Mouse (Mus musculus) adrenal gland, postnatal 10 days (tissue): ENCODE measurements around the gene Osr1. TPM values are rescaled to one million over a fixed set of nuclear protein-coding genes. Genes with fewer than 3 reads are reported as not detected.

Source experiments
- DNase-seq: peaks from one replicate; pipeline ENCODE4 v3.0.0; 2021; ENCODE audit warnings: mixed read lengths
- long read RNA-seq, 2 experiments: library from polyadenylated mRNA; stranded (forward); transcript quantifications; one replicate each; pipeline ENCODE4 v2.0.0; 2021
- total RNA-seq, 2 experiments: library from RNA; stranded (reverse); gene quantifications; 2 replicates each; pipeline ENCODE4 v1.2.3; 2021

Osr1 gene
- 10 to 100 TPM in 1 of 2 experiments, 1 to 10 TPM in 1; 5.6 to 10.8 TPM for total RNA-seq
- long read RNA-seq, experiment 1, transcript Osr1-201 (3 exons, 2,012 nt), result major isoform, 5 of 11 reads
- long read RNA-seq, experiment 1, partial matches to known transcripts, result 1 of 11 reads
- long read RNA-seq, experiment 1, other reads (novel, unspliced or antisense), result 5 of 11 reads
- long read RNA-seq, experiment 2, partial matches to known transcripts, result 0 of 3 reads
- long read RNA-seq, experiment 2, other reads (novel, unspliced or antisense), result 0 of 3 reads

DNA sequence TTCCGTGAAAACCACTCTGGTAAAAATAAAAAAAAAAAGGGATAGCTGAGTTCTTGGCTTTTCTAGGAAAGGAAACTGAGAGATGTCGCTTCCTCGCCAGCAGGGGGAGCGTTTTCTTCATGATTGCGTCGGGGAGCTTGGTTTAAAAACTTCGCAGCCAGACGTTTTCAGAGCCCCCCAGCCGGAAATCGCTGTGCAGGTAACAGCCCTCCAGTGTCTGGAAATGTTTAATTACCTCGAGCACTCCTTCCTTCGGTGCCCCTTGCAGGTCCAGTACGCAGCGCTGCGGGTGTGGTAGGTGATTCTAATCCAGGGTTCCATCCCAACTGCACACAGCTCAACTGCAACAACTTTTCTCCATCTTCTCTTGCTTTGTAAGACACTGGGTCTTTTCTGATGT, at the start of gene Osr1:
Gene Osr1 (plus strand): TSS at position 146 of the 400 bp plus-strand sequence.
- peak; percentile 77 for DNase-seq

DNA sequence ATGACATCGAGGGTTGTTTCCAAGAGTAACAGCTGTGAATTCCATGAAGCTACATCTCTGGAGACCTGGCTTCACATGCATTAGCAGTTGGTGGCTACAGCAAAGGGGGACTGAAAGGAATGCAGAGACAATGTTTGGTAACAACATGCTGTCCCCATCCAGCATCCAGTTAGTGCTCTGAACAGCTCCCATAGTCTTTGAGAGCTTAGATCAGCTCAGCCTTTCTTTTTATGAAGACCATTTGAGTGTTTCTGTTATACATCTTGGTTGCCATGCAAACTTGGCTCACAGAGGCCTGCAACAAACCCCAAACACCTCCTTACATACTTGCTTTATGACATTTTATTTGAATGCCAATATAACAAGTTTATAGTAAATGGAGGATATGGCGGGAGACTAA, 19.6 kb upstream of the Osr1 start:
- DNase-seq, result no peak

DNA sequence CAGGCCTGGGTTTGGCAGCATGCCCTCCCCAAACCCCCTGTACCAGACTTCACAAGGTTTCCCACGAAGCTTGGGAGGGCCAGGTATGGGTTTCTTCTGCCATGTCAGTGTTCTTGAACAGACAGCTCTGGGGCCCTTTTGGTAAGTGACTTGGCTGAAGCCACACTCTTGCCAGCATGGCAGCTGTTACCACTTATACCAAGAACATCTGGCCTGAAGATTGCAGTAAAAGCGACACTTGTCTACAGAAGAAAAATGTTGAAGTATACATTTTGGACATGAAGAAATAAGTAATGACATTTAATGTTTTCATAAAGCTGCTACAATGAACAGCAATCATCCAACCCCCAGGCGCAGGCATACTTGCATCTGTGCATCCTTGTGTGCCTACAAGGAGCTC, 5.0 kb upstream of the Osr1 start:
- no peak for DNase-seq

DNA sequence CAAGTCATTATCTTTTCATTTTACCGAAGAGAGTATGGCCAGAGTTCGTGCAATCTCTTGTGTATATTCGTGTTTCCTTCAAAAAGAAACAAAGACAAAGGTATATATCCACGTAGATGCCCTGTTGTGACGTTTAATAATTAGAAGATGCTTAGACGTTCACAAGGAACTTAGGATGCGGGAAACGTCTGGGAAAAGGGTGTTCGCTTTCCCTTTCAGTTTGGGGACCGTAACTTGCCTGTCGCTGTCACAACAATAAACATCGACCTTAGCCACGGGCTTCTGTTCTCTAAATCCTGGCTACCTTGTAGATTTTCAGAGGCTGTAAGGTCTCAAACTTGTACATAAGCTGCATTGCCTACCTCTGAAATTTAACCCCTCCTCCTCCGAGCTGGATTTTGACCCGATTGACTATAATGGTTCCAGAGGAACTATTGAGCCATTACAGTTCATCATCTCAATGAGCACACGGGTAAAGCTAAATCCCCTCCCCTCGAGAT, 630 bp downstream of the Osr1 start:
- no peak for DNase-seq

DNA sequence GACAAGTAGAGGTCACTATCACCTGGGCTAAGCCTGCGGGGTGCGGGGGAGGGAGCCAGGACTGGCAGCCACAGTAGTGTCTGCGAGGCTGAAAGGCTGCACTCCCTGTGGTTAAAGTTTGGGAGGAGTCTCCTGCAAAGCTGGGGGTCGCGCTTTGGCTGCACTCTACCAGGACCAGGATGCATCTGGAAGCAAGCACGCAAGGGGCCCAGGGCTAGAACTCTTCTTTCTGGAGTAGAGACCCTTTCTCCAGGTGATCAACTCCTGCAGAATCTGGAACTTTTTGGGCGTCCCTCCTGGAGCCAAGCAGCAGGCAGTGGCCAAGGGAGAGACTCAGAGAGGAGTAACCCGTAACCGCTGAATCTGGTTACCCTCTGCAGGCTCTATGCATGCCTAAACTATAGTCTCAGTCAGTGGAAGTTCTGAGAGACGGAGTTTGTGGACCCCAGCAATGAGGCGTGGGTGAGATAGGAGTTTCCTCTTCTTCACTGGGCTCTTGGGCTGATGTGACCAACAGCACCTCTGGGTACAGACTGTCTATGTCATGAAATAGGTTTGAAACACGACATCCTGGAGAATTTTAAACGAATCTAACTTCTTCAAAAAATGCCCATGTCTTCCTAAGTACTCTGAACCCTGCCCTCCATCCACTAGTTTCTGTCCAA, 1.5 kb downstream of the Osr1 start:
- DNase-seq, result no peak

DNA sequence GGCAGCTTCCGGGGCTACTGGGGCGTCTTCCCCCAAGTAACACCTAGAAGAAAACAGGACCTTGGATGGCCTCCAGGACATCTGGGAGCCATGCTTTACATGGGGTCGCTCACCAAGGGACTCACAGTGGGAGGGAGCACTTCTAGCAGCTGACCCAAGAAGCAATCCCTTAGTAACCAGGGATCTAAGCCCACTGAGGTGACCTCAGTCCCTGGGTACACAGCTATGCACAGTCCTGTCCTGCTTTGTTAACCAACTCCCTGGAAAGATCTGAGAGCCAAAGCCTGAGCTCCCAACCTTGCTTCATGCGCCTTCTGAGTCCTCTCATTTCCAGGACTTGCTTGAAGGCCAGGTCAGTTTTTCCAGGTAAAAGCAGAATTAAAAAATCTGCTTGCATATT, 2.1 kb downstream of the Osr1 start:
- DNase-seq, result no peak

DNA sequence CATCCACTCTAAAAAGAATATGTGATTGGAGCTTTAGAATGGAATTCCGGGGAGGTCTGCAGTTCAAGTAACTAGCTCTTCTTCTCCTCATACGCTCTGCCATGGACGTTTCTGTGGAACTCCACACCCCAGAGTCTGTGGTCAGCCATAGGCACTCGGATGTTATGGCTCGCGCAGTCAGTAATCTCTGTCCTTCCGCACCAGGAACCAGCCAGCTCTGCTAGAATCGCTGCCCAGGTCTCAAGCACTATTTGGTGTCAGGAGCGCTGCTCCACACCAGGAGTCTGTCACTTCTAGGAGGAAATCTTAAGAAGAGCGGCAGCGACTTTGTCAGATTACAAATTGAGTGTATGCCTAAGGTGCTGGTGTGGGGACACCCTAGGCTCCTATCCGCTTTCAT, 3.8 kb downstream of the Osr1 start:
- DNase-seq, result no peak

DNA sequence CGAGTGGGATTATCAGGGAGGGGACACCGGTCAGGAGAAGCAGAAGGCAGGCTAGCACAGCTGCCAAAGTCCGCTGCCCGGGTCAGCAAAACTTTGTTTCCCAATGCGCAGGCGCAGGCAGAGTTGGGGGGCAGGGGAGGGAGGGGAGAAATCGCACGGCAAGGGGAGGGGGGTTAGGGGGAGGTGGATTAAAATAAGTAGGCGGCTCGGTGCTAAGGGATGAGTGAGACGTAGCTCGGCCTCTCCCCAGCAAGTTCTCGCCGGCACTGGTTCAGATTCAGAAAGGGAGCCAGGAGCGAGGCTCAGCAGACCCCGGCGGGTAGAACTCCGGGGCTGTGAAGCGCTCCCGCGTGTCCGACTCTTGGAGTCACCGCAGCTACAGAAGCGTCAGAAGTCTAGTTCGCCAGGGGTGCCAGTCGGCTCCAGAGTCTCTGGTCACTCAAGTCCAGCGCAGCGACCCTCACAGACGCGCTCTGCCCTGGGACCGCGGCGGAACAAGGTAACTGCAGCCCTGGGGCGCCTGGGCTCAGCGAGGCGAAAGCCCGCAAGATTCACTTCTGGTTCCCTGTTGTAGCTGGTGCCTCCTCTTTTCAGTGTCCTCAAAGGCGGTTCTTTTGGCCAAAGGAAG, 4.4 kb downstream of the Osr1 start:
- peak; percentile 40 for DNase-seq

DNA sequence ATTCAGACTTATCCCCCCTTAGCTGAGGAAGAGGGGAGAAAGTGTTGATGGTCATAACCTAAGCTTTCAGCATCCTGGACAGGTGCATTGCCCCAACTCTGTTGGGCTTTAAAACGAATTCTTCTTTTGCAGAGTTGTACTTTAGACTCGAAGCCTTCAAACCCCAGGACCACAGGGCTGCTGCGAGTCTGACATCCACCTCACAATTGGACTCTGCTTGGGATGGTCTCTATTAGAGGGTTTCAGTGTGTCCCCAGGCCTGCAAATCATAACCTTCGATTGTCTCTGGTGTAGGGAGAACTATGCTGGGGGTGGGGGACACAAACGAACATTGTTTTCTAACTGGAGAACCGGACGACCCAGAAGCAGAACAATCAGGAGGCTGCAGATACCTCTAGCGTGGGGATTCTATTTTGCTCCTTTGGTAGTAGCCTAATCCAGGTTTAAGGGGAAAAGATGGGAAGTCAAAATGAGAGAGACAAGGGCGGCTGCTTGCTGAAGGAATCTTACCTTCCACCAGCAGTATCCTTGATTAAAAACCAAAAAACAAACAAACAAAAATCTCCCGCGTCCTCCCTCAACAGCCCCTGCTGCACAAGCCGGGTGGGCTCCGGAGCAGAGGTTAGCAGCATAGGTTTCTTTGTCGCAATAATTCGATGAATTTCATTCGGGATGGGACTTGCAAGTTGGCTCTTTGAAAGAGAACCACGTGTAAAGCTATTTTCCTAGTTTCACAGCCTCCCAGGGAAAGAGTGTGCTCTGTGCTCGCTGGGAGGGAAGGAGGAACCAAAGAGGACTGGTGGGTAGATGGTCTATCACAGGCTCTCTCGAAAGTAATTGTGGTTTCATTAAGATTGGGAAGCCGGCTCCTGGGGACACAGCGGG, 5.5 kb downstream of the Osr1 start:
- DNase-seq, result no peak

DNA sequence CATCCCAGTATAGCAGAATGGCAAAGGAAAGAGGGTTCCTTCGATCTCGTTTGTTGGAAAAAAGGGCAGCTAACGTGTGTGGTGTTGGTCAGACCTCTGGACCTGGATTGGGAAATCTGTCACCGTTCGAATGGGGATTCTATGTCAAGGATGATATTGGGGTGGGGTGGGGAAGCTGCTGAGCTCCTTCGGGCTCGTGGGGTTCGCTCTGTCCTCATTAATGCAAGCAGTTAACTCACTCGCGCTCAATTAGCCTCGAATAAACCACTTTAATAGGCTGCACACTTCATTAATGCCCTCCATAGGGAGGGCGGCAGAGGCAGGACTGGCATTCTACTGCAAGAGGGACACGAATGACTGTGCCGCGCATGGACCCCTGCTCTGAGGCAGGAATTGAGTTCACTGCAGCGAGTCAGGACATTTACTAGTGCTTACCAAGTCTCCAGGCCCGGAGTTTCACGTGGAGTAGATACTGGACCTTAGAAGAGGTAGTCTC, 6.2 kb downstream of the Osr1 start:
- no peak for DNase-seq

DNA sequence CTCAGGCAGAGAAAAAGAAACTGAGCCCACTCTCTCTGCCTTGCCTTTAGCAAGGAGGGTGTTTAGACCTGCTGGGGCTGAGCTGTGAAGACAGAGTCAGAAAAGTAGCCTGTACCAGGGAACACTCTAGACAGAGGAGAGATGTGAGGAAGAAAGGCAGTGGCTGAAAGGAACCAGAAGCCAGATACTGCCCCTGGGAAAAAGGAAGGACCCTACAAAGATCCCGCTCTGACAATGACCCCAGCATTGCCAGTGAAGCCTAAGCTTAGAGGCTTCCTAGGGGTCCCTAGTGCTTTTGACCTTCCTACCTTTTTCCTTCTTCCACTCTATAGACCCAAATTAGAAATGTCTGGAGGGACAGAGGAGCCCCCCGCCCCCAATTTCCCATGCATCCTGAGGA, 7.7 kb downstream of the Osr1 start:
- no peak for DNase-seq

DNA sequence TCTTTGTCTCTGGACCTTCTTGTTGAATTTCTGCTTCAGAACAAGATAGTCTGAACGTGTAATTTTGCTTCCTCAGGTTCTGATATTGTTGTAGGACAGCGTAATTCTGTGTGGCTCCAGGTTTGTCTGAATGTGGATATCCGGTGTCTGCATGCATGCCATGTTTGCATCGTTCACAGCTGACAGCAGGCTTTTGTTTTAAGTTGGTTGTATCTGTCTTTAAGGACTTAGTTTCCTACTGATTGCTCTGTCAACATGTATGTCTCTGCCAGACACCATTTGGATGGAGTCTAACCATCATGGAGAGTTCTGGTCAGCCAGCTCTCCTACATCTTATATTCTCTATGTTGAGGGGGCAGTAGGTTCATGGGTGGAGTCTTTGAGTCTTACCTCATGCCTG, 8.7 kb downstream of the Osr1 start:
- no peak for DNase-seq

DNA sequence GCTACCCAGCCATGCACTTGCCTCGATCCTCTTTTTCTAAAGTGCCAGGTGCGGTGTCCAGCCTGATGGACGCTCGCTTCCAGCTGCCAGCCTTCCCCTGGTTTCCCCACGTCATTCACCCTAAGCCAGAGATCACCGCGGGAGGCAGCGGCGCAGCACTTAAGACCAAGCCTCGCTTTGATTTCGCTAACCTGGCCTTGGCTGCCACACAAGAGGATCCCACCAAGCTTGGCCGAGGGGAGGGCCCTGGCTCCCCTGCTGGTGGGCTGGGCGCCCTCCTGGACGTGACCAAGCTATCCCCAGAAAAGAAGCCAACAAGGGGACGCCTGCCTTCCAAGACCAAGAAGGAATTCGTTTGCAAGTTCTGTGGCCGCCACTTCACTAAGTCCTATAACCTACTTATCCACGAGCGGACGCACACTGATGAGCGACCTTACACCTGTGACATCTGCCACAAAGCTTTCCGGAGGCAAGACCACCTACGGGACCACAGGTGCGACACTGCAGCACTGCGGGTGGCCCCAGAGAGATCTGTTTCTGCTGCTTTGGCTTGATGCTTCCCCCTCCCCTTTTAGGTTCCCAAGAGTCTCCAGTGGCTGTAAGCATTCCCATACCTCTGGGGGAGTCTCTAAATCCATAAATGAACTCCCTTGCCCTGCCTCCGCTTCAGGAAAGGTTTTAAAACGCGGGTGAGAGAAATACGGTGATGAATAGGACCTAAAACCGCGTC, 9.6 kb downstream of the Osr1 start:
- DNase-seq, result no peak

DNA sequence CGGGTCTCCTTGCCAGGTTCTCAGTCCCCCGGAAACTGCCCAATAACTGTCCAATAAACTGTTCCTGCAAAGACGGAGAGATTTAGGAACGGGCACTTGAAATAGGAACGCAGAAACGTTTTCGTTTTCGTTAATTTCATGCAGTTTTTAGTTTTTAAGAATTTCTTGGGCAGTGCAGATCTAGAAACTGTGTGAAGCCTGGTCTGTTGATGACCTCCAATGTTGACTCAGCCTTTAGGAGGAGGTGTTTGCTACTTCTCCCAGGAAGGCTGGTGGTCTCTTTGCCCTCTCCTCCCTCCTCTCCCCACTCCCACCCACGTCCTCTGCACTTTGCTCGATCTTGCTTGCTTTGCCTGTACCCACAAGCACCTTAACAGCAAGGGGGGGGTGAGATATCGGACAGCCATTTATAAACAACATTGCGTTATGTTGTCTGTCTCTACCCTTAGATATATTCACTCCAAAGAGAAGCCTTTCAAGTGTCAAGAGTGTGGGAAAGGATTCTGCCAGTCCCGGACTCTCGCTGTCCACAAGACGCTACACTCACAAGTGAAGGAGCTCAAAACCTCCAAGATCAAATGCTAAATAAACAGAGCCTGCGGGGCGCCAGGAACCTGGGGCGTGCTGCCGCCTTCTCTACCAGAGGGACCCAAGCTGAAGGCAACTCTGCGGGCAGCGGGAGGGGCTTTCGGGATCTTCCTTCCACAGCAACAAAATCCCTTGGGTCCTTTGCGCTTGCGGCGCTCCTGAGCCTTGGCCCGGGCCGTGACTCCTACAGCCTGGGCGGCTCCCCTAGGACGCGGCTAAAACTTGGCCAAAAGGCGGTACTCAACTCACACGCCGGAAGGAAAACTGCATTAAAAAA, 10.4 kb downstream of the Osr1 start:
- DNase-seq, result peak; percentile 42

DNA sequence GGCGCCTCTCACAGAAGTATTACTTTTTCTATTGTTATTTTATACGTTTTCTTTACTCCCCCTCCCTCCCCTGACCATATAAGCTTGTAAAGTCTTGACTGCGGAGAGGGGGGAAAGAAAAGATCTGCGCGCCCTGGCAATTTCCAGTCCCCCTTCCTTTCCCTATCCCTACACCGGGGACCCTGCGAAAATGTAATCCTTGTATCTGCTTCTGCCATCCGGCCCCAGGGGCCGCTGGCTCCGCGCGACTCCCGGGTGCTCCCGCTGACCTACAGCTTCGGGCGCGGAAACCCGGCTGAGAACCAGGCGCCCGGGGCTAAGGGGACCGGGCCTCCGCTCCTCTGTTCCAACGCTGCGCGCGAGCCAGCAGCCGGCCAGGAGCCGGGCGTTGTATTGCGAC, 11.1 kb downstream of the Osr1 start:
- no peak for DNase-seq

DNA sequence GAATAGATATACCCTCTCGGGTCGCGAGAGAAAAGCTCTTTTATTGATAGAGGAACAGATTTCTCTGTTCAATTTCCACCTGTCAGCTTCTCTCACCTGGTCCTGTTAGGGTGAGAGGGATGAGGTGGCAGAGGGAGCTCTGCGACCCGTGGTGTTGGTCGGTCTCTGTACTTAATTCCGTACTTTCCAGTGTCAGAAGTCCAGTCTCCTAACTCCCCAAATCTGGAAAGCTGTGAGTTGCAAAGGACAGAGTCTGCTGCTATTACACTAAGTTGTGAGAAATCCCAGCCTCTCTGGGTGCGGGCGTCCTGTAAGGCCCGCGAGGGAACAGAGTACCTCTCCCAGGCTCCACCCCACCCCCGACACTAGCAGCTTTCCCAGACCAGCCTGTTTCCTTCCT, 11.6 kb downstream of the Osr1 start:
- no peak for DNase-seq

DNA sequence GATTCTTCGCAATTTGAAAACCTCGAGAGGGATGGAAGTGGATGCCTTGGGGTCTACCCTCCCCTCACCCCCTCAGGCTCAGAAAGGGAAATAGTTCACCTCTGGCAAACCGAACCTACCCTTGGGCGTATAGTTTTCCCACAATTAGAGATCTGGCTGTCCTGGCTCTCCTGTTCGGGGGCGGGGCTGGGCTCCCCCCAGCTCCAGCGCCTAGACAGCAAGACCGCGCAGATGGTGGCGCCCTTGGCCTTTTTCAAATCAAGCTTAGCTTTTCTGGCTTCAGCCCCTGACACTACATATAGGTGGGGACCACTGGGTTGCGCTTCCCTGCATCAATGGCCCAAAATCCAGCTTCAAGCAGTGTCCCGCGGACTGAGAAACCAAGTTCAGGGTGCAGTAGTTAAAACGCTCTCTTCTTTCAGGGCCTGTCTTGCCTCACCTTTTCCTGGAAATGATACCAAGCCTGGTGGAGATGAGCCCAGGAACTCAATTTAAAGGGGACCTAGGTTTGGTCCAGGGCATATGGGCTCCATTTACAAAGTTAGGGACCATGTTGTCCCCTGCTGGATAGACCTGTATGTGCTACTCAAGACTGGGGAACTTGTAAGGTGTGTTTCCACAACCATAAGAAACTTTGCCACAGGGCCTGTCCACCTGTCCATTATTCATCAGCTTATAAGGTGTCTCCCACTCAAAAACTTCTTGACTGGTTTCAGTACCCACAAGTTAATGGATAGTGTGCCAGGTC, 12.5 kb downstream of the Osr1 start:
- no peak for DNase-seq

DNA sequence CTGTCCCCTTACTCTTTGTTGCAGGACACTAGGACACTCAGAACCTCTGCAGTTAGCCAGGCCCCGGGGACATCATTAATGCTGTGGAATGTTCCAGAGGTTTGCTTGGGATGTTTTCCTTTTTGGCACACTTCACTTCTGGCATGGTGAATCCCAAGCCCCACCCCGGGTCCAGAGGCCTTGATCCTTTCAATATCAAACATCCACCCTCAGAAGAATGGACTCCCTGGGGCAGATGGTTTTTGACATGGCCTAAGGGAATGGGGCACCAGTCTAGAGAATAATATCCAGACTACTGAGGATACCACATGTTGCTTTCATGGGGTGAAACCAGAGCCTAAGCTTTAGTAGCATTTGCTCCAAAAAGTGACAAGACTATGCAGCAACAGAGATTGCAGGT, 13.5 kb downstream of the Osr1 start:
- no peak for DNase-seq

DNA sequence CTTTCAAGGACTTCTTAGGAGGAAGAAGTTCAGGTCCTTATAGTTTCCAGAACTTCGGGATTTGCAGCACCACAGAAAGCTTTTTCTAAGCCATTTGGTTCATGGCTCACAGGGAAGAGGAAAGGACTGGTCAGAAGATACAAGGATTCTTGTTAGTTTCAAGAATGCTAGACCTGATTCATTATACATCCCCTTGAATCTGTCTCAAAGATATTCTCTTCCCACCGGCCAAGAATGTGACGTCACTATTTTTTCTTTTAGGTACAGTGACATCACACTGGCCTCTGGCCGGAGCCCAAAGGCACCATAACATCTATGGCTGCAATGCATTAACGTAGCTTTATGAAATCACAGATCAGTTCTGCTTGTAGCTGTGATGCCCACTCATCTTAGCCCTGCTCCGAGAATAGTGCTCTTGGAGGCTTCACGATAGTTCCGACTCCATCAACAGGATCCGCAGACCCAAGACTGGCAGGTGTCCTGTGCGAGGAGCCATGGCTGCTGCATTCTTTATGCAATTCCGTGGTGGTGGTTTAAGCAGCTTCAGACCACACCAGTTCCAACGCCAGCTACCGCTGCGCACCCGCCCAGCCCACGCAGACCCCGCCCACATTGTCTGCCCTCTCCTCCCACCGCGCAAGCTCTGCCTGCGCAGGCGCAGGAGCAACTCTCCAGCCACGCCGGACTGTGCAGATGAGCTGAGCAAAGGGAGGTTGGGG, 14.6 kb downstream of the Osr1 start:
- DNase-seq, result peak; percentile 82
